Mouse (Mus musculus): ENCODE measurements around the gene Ggnbp2. TPM values are rescaled to one million over a fixed set of nuclear protein-coding genes. Genes with fewer than 3 reads are reported as not detected.

The Ggnbp2 gene
- polyA plus RNA-seq, 1 experiment from 2014 or later: 74.4 TPM

- Histone ChIP-seq H3K9me3 (no peaks in the 10 kb centered on the region), H3K27ac (peak overlapping the region; percentile 76), H3K4me3 (peak overlapping the region; percentile 74), H3K9ac (peak overlapping the region; percentile 82), H3K27me3 (no peaks in the 10 kb centered on the region), H3K36me3 (no peaks in the 10 kb centered on the region), H3K4me1 (replicated peaks) (peaks cover 11% of the 10 kb centered on the region; the same call in 1 of the 2 replicates), H3K4me2 (peak overlapping the region; percentile 99)
- WGBS: under 1% methylated on average over 39 of the region's 39 CpGs
- ATAC-seq (ENCODE audit: low FRiP score): peak; percentile 64
These were observed 52.3 kb downstream of the Ggnbp2 start for GRCm38 (mm10) chr11:84818085-84818960.

GRCm38 (mm10) chr11:84817362-84817761 lies 53.3 kb downstream of the Ggnbp2 start:
- no peak overlapping the region for H3K27ac ChIP-seq
- WGBS: 82% methylated on average over 6 of the region's 6 CpGs
- no peaks in the 10 kb centered on the region for H3K9me3 ChIP-seq

GRCm38 (mm10) chr11:84813724-84814510 lies 56.7 kb downstream of the Ggnbp2 start:
- 55% methylated on average over 13 of the region's 13 CpGs for WGBS
- ATAC-seq (ENCODE audit: low FRiP score): no peak
- H3K27ac ChIP-seq: no peak overlapping the region

More at GRCm38 (mm10) chr11:84817362-84817761, 53.3 kb downstream of the Ggnbp2 start:
- Histone ChIP-seq H3K4me1 (replicated peaks) (peaks cover 11% of the 10 kb centered on the region; the same call in 1 of the 2 replicates), H3K4me3 (no peak overlapping the region), H3K9ac (no peak overlapping the region), H3K4me2 (no peak overlapping the region), H3K27me3 (no peaks in the 10 kb centered on the region), H3K36me3 (no peaks in the 10 kb centered on the region)
- no peak for ATAC-seq (ENCODE audit: low FRiP score)

GRCm38 (mm10) chr11:84804373-84804772 lies 66.2 kb downstream of the Ggnbp2 start:
- Histone ChIP-seq H3K4me2 (no peak overlapping the region), H3K27ac (no peak overlapping the region), H3K27me3 (0 out of 2 replicates have a peak, but pooled peaks cover 4% of the 10 kb centered on the region), H3K4me1 (replicated peaks) (peaks cover 6% of the 10 kb centered on the region; the same call in 1 of the 2 replicates), H3K36me3 (no peaks in the 10 kb centered on the region), H3K4me3 (no peak overlapping the region), H3K9me3 (no peaks in the 10 kb centered on the region), H3K9ac (no peak overlapping the region)
- no peak for ATAC-seq (ENCODE audit: low FRiP score)
- WGBS: 96% methylated on average over 4 of the region's 4 CpGs

More at GRCm38 (mm10) chr11:84813724-84814510, 56.7 kb downstream of the Ggnbp2 start:
- Histone ChIP-seq H3K36me3 (no peaks in the 10 kb centered on the region), H3K27me3 (no peaks in the 10 kb centered on the region), H3K4me2 (no peak overlapping the region), H3K9ac (no peak overlapping the region), H3K4me3 (no peak overlapping the region), H3K4me1 (replicated peaks) (peaks cover 11% of the 10 kb centered on the region; the same call in 1 of the 2 replicates), H3K9me3 (no peaks in the 10 kb centered on the region)

- Histone ChIP-seq H3K27me3 (peaks cover 4% of the 10 kb centered on the region; the same call in 1 of the 2 replicates), H3K4me2 (no peak overlapping the region), H3K4me3 (no peak overlapping the region), H3K27ac (peak overlapping the region; percentile 71; the same call in 1 of the 2 replicates), H3K9me3 (no peaks in the 10 kb centered on the region), H3K36me3 (no peaks in the 10 kb centered on the region), H3K9ac (no peak overlapping the region), H3K4me1 (replicated peaks) (peaks cover 18% of the 10 kb centered on the region)
- ATAC-seq (ENCODE audit: low FRiP score): peak; percentile 37; the same call in 1 of the 2 replicates
- WGBS: 19% methylated on average over 21 of the region's 21 CpGs
These were observed 72.8 kb downstream of the Ggnbp2 start for GRCm38 (mm10) chr11:84797627-84798353.

GRCm38 (mm10) chr11:84797026-84797425 lies 73.6 kb downstream of the Ggnbp2 start:
- WGBS: 24% methylated on average over 10 of the region's 10 CpGs

GRCm38 (mm10) chr11:84794496-84795113 lies 76.0 kb downstream of the Ggnbp2 start:
- peaks cover 33% of the 10 kb centered on the region for H3K4me1 ChIP-seq (replicated peaks)
- H3K4me2 ChIP-seq: peak overlapping the region; percentile 45
- no peak overlapping the region for H3K27ac ChIP-seq
- H3K9ac ChIP-seq: peak overlapping the region; percentile 55; the same call in 1 of the 2 replicates
- 11% methylated on average over 17 of the region's 17 CpGs for WGBS
- no peaks in the 10 kb centered on the region for H3K9me3 ChIP-seq
- peak; percentile 83 for ATAC-seq (ENCODE audit: low FRiP score)
- peak overlapping the region; percentile 14; the same call in 1 of the 2 replicates for H3K4me3 ChIP-seq
- no peaks in the 10 kb centered on the region for H3K36me3 ChIP-seq
- no peaks in the 10 kb centered on the region; the same call in 1 of the 2 replicates for H3K27me3 ChIP-seq

More at GRCm38 (mm10) chr11:84797026-84797425, 73.6 kb downstream of the Ggnbp2 start:
- H3K27ac ChIP-seq: peak overlapping the region; percentile 71; the same call in 1 of the 2 replicates
- H3K9ac ChIP-seq: peak overlapping the region; percentile 8; the same call in 1 of the 2 replicates
- no peak overlapping the region for H3K4me2 ChIP-seq
- no peak for ATAC-seq (ENCODE audit: low FRiP score)
- no peak overlapping the region for H3K4me3 ChIP-seq
- no peaks in the 10 kb centered on the region for H3K36me3 ChIP-seq
- no peaks in the 10 kb centered on the region for H3K9me3 ChIP-seq
- H3K27me3 ChIP-seq: peaks cover 4% of the 10 kb centered on the region; the same call in 1 of the 2 replicates
- peaks cover 20% of the 10 kb centered on the region for H3K4me1 ChIP-seq (replicated peaks)

GRCm38 (mm10) chr11:84793545-84793944 lies 77.1 kb downstream of the Ggnbp2 start:
- Histone ChIP-seq H3K27me3 (no peaks in the 10 kb centered on the region; the same call in 1 of the 2 replicates), H3K27ac (no peak overlapping the region), H3K9me3 (no peaks in the 10 kb centered on the region), H3K36me3 (no peaks in the 10 kb centered on the region), H3K9ac (no peak overlapping the region), H3K4me3 (no peak overlapping the region), H3K4me2 (no peak overlapping the region), H3K4me1 (replicated peaks) (peaks cover 37% of the 10 kb centered on the region)
- ATAC-seq (ENCODE audit: low FRiP score): no peak

GRCm38 (mm10) chr11:84790383-84790782 lies 80.2 kb downstream of the Ggnbp2 start:
- Histone ChIP-seq H3K27me3 (no peaks in the 10 kb centered on the region; the same call in 1 of the 2 replicates), H3K4me3 (no peak overlapping the region), H3K9me3 (no peaks in the 10 kb centered on the region), H3K4me1 (replicated peaks) (peaks cover 26% of the 10 kb centered on the region), H3K27ac (peak overlapping the region; percentile 35; the same call in 1 of the 2 replicates), H3K9ac (no peak overlapping the region), H3K36me3 (no peaks in the 10 kb centered on the region), H3K4me2 (no peak overlapping the region)
- ATAC-seq (ENCODE audit: low FRiP score): no peak
- WGBS: 40% methylated on average over 6 of the region's 6 CpGs

All from hindbrain, embryonic 13.5 days (tissue).